Mouse (Mus musculus): ENCODE measurements around the gene Tmem170. TPM values are rescaled to one million over a fixed set of nuclear protein-coding genes. Genes with fewer than 3 reads are reported as not detected.

The Tmem170 gene
- polyA plus RNA-seq (2015; fragmentation: Nextera tagmentation; extraction: Ambion mirVana), result 4.6 and 5.2 TPM in 2 replicates

DNA sequence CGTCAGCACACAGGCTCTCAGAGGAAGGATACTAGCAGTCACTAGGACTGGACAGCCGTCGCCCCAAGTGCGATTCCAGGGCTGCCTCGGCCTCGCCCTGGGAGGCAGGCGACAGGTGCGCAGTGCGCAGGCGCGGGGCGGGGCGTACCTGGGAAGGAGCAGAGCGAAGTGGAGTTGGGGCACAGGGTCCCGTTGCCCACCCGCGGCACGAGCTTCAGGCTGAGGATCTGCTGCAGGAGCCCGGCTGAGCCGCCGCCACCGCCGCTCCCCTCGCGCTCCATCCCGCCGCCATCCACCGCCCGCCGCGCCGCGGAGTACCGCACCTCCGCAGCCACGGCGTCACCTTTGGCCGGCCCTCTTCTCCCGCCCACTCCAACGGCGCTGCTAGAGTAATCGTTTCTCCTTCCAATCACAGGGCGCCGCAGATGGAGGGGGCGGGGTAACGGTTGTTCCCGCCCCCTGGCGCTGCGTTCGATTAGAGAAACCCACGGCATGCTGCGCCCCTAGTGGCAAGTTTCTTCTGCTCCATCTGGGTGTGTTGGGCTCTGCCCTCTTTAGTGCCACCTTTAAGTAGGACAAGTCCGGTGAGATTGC is at the start of gene Tmem170:
Tmem170 (minus strand) TSS at position 396 of the 594 bp plus-strand sequence.

GRCm38 (mm10) chr8:111909621-111910450 is 33.3 kb upstream of the Tmem170 start, which contains the start of gene Chst5:
Chst5 (minus strand) TSS chr8:111910447.

DNA sequence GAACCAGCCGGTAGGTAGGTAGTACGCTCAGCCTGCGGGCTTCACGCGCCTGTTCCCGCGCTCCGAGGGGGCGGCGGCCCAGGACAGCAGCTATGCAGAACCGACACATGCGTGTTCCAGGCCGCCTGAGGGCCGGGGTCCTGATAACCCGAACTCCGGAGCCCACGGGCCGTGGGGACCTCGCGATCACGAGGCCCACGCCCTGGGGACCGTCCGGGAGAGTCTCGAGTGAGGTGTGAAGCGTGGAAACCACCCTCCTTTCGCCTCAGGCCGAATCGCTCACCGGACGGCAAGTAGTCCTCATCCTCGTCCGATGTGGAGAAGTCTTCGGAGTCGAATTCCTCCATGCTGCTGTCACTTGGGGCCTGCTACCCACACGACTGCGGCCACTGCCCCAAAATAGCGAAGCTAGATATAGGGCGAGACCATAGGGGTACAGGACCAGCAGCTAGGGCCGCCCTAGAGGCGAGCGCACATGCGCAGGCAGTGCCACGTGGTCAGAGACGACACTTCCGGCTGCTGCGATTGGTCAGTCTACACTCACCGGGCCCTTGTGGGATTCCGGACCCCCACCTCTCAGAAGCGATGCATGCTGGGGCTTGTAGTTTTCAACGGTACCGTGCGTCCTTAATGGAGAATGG is 22.6 kb downstream of the Tmem170 start, which contains the start of gene Cfdp1:
Cfdp1 (minus strand) TSS at position 431 of the 641 bp plus-strand sequence.

Other genes with a start within 250 kb of the Tmem170 start
- 0.17 and 0.25 TPM in 2 replicates for gene Ldhd, start 246.4 kb downstream of the Tmem170 start, polyA plus RNA-seq (2015; fragmentation: Nextera tagmentation; extraction: Ambion mirVana)
- gene Zfp1, start 233.3 kb downstream of the Tmem170 start, polyA plus RNA-seq (2015; fragmentation: Nextera tagmentation; extraction: Ambion mirVana), result 6.0 and 8.2 TPM in 2 replicates
- 131 and 329 TPM in 2 replicates for gene Ctrb1, start 185.7 kb downstream of the Tmem170 start, polyA plus RNA-seq (2015; fragmentation: Nextera tagmentation; extraction: Ambion mirVana)
- 10.6 and 15.5 TPM in 2 replicates for gene Bcar1, start 132.9 kb downstream of the Tmem170 start, polyA plus RNA-seq (2015; fragmentation: Nextera tagmentation; extraction: Ambion mirVana)
- 109 and 110 TPM in 2 replicates for gene Cfdp1, start 22.5 kb downstream of the Tmem170 start, polyA plus RNA-seq (2015; fragmentation: Nextera tagmentation; extraction: Ambion mirVana)
- gene Chst5, start 33.7 kb upstream of the Tmem170 start, polyA plus RNA-seq (2015; fragmentation: Nextera tagmentation; extraction: Ambion mirVana), result not detected in 2 replicates
- 2.8 and 3.3 TPM in 2 replicates for gene Tmem231, start 57.1 kb upstream of the Tmem170 start, polyA plus RNA-seq (2015; fragmentation: Nextera tagmentation; extraction: Ambion mirVana)
- 233 and 243 TPM in 2 replicates for gene Gabarapl2, start 64.0 kb upstream of the Tmem170 start, polyA plus RNA-seq (2015; fragmentation: Nextera tagmentation; extraction: Ambion mirVana)
- 4.4 and 4.8 TPM in 2 replicates for gene Adat1, start 115.6 kb upstream of the Tmem170 start, polyA plus RNA-seq (2015; fragmentation: Nextera tagmentation; extraction: Ambion mirVana)
- 99.1 and 103 TPM in 2 replicates for gene Kars, start 134.6 kb upstream of the Tmem170 start, polyA plus RNA-seq (2015; fragmentation: Nextera tagmentation; extraction: Ambion mirVana)
- gene Terf2ip, start 134.6 kb upstream of the Tmem170 start, polyA plus RNA-seq (2015; fragmentation: Nextera tagmentation; extraction: Ambion mirVana), result 9.4 and 10.1 TPM in 2 replicates
- 0.37 and 0.69 TPM in 2 replicates for gene Gm6793, start 138.3 kb upstream of the Tmem170 start, polyA plus RNA-seq (2015; fragmentation: Nextera tagmentation; extraction: Ambion mirVana)